Mouse (Mus musculus): Measurements from ENCODE around the gene Get4. TPM values are rescaled to one million over a fixed set of nuclear protein-coding genes. Genes with fewer than 3 reads are reported as not detected.

Gene Get4
- polyA plus RNA-seq, 1 experiment = 106 TPM

- DNase-seq = no peak
- Histone ChIP-seq H3K27ac (ENCODE audit: insufficient read depth, low read length) (no peak overlapping the region), H3K27me3 (ENCODE audit: control insufficient read depth, insufficient read depth, low read length) (no peaks in the 10 kb centered on the region), H3K4me1 (ENCODE audit: control insufficient read depth, insufficient read depth, low read length) (peaks cover 25% of the 10 kb centered on the region), H3K4me3 (replicated peaks; ENCODE audit: insufficient read depth, low read depth, low read length) (no peak overlapping the region)
- WGBS = 77% methylated on average over 11 of the region's 11 CpGs
- TF ChIP-seq CTCF (IDR thresholded peaks at IDR 0.05; ENCODE audit: borderline replicate concordance, insufficient read depth, low read depth, low read length) (no peak), POLR2A (IDR thresholded peaks at IDR 0.05; ENCODE audit: borderline replicate concordance, insufficient read depth, low read length) (no peak)
Observed at GRCm38 (mm10) chr5:139211737-139212385, 40.3 kb upstream of the Get4 start.

GRCm38 (mm10) chr5:139214298-139214697 is 37.8 kb upstream of the Get4 start:
- Histone ChIP-seq H3K27me3 (ENCODE audit: control insufficient read depth, insufficient read depth, low read length) (no peaks in the 10 kb centered on the region), H3K4me3 (replicated peaks; ENCODE audit: insufficient read depth, low read depth, low read length) (no peak overlapping the region), H3K4me1 (ENCODE audit: control insufficient read depth, insufficient read depth, low read length) (peaks cover 14% of the 10 kb centered on the region), H3K27ac (ENCODE audit: insufficient read depth, low read length) (no peak overlapping the region)
- no peak for DNase-seq
- TF ChIP-seq POLR2A (IDR thresholded peaks at IDR 0.05; ENCODE audit: borderline replicate concordance, insufficient read depth, low read length) (no peak), CTCF (IDR thresholded peaks at IDR 0.05; ENCODE audit: borderline replicate concordance, insufficient read depth, low read depth, low read length) (no peak)

GRCm38 (mm10) chr5:139215184-139215583 is 36.9 kb upstream of the Get4 start:
- TF ChIP-seq CTCF (IDR thresholded peaks at IDR 0.05; ENCODE audit: borderline replicate concordance, insufficient read depth, low read depth, low read length) (no peak), POLR2A (IDR thresholded peaks at IDR 0.05; ENCODE audit: borderline replicate concordance, insufficient read depth, low read length) (no peak)
- H3K4me1 ChIP-seq (ENCODE audit: control insufficient read depth, insufficient read depth, low read length) = peaks cover 6% of the 10 kb centered on the region; the same call in 1 of the 2 replicates
- 99% methylated on average over 5 of the region's 5 CpGs for WGBS
- H3K4me3 ChIP-seq (replicated peaks; ENCODE audit: insufficient read depth, low read depth, low read length) = no peak overlapping the region
- H3K27me3 ChIP-seq (ENCODE audit: control insufficient read depth, insufficient read depth, low read length) = no peaks in the 10 kb centered on the region
- no peak for DNase-seq
- no peak overlapping the region for H3K27ac ChIP-seq (ENCODE audit: insufficient read depth, low read length)

GRCm38 (mm10) chr5:139216121-139216520 is 36.0 kb upstream of the Get4 start:
- 23% methylated on average over 2 of the region's 2 CpGs for WGBS
- H3K4me3 ChIP-seq (replicated peaks; ENCODE audit: insufficient read depth, low read depth, low read length) = no peak overlapping the region
- H3K27ac ChIP-seq (ENCODE audit: insufficient read depth, low read length) = no peak overlapping the region
- H3K4me1 ChIP-seq (ENCODE audit: control insufficient read depth, insufficient read depth, low read length) = peaks cover 6% of the 10 kb centered on the region; the same call in 1 of the 2 replicates
- no peak for TF ChIP-seq CTCF (IDR thresholded peaks at IDR 0.05; ENCODE audit: borderline replicate concordance, insufficient read depth, low read depth, low read length)
- TF ChIP-seq POLR2A (IDR thresholded peaks at IDR 0.05; ENCODE audit: borderline replicate concordance, insufficient read depth, low read length) = no peak
- no peaks in the 10 kb centered on the region for H3K27me3 ChIP-seq (ENCODE audit: control insufficient read depth, insufficient read depth, low read length)
- DNase-seq = no peak

- peaks cover 6% of the 10 kb centered on the region; the same call in 1 of the 2 replicates for H3K4me1 ChIP-seq (ENCODE audit: control insufficient read depth, insufficient read depth, low read length)
- H3K27ac ChIP-seq (ENCODE audit: insufficient read depth, low read length) = no peak overlapping the region
- H3K4me3 ChIP-seq (replicated peaks; ENCODE audit: insufficient read depth, low read depth, low read length) = no peak overlapping the region
- TF ChIP-seq CTCF (IDR thresholded peaks at IDR 0.05; ENCODE audit: borderline replicate concordance, insufficient read depth, low read depth, low read length) = no peak
- TF ChIP-seq POLR2A (IDR thresholded peaks at IDR 0.05; ENCODE audit: borderline replicate concordance, insufficient read depth, low read length) = no peak
- DNase-seq = no peak
- no peaks in the 10 kb centered on the region for H3K27me3 ChIP-seq (ENCODE audit: control insufficient read depth, insufficient read depth, low read length)
- 50% methylated on average over 3 of the region's 3 CpGs for WGBS
Observed at GRCm38 (mm10) chr5:139216774-139217173, 35.4 kb upstream of the Get4 start.

GRCm38 (mm10) chr5:139220006-139220515 is 32.1 kb upstream of the Get4 start:
- DNase-seq = no peak

GRCm38 (mm10) chr5:139220610-139221009 is 31.5 kb upstream of the Get4 start:
- WGBS = 93% methylated on average over 4 of the region's 4 CpGs
- DNase-seq = no peak
- no peak overlapping the region for H3K27ac ChIP-seq (ENCODE audit: insufficient read depth, low read length)

More at GRCm38 (mm10) chr5:139220006-139220515, 32.1 kb upstream of the Get4 start:
- Histone ChIP-seq H3K27ac (ENCODE audit: insufficient read depth, low read length) (no peak overlapping the region), H3K4me1 (ENCODE audit: control insufficient read depth, insufficient read depth, low read length) (peaks cover 6% of the 10 kb centered on the region; the same call in 1 of the 2 replicates), H3K4me3 (replicated peaks; ENCODE audit: insufficient read depth, low read depth, low read length) (no peak overlapping the region), H3K27me3 (ENCODE audit: control insufficient read depth, insufficient read depth, low read length) (no peaks in the 10 kb centered on the region)
- WGBS = 73% methylated on average over 4 of the region's 4 CpGs
- no peak for TF ChIP-seq CTCF (IDR thresholded peaks at IDR 0.05; ENCODE audit: borderline replicate concordance, insufficient read depth, low read depth, low read length)
- no peak for TF ChIP-seq POLR2A (IDR thresholded peaks at IDR 0.05; ENCODE audit: borderline replicate concordance, insufficient read depth, low read length)

GRCm38 (mm10) chr5:139223331-139223730 is 28.8 kb upstream of the Get4 start:
- no peaks in the 10 kb centered on the region for H3K27me3 ChIP-seq (ENCODE audit: control insufficient read depth, insufficient read depth, low read length)
- TF ChIP-seq CTCF (IDR thresholded peaks at IDR 0.05; ENCODE audit: borderline replicate concordance, insufficient read depth, low read depth, low read length) = no peak
- TF ChIP-seq POLR2A (IDR thresholded peaks at IDR 0.05; ENCODE audit: borderline replicate concordance, insufficient read depth, low read length) = no peak
- DNase-seq = no peak
- no peak overlapping the region for H3K27ac ChIP-seq (ENCODE audit: insufficient read depth, low read length)
- no peak overlapping the region for H3K4me3 ChIP-seq (replicated peaks; ENCODE audit: insufficient read depth, low read depth, low read length)
- 96% methylated on average over 10 of the region's 10 CpGs for WGBS
- H3K4me1 ChIP-seq (ENCODE audit: control insufficient read depth, insufficient read depth, low read length) = no peaks in the 10 kb centered on the region

More at GRCm38 (mm10) chr5:139220610-139221009, 31.5 kb upstream of the Get4 start:
- H3K4me1 ChIP-seq (ENCODE audit: control insufficient read depth, insufficient read depth, low read length) = peaks cover 6% of the 10 kb centered on the region; the same call in 1 of the 2 replicates
- TF ChIP-seq CTCF (IDR thresholded peaks at IDR 0.05; ENCODE audit: borderline replicate concordance, insufficient read depth, low read depth, low read length) (no peak), POLR2A (IDR thresholded peaks at IDR 0.05; ENCODE audit: borderline replicate concordance, insufficient read depth, low read length) (no peak)
- H3K4me3 ChIP-seq (replicated peaks; ENCODE audit: insufficient read depth, low read depth, low read length) = no peak overlapping the region
- no peaks in the 10 kb centered on the region for H3K27me3 ChIP-seq (ENCODE audit: control insufficient read depth, insufficient read depth, low read length)

Measured in cerebellum, adult 2 months (tissue).